Mouse (Mus musculus) gastrocnemius, postnatal 4 days (tissue): ENCODE results near the gene Slc7a10. TPM values are rescaled to one million over a fixed set of nuclear protein-coding genes. Genes with fewer than 3 reads are reported as not detected.

Source experiments
- DNase-seq, 2 experiments: peaks; one replicate each; pipeline ENCODE4 v3.0.0; 2021 to 2022; ENCODE audit warnings: low spot score in 2 of 2, mixed read lengths in 2 of 2
- total RNA-seq, 2 experiments: library from RNA; stranded (reverse); gene quantifications; 2 replicates each; pipeline ENCODE4 v1.2.3; 2021

The Slc7a10 gene
- total RNA-seq, 2 experiments from 2014 or later = 11.6 to 12.9 TPM

DNA sequence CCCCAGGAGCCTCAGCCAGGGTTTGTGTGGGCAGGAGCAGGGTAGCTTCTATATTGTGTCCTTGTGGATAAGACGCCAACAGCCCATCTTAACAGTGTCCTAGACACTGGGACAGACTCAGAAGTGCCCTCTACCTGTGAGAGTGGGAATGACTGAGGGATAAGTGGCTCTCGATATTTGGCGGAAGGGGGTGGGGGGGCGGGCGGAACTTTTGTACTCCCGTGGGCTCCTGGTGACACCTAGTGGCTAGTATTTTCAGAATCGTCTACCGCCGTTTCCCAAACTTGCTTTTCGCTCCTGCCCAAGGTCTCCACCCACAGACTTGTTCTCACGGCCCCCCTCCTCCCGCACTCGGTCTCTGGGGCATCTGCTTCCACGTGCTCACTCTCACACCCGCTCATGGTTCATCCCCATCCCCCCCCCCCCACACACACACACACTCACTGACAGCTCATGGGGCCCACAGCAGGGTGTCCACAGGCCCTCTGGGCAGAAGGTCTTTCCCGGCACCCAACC is 14.3 kb upstream of the Slc7a10 start:
- peak; percentile 57 to 81 for DNase-seq

GRCm38 (mm10) chr7:35172519-35172918 is 13.7 kb upstream of the Slc7a10 start:
- no peak for DNase-seq

- no peak for DNase-seq
Observed at GRCm38 (mm10) chr7:35175533-35175932, 10.7 kb upstream of the Slc7a10 start.

DNA sequence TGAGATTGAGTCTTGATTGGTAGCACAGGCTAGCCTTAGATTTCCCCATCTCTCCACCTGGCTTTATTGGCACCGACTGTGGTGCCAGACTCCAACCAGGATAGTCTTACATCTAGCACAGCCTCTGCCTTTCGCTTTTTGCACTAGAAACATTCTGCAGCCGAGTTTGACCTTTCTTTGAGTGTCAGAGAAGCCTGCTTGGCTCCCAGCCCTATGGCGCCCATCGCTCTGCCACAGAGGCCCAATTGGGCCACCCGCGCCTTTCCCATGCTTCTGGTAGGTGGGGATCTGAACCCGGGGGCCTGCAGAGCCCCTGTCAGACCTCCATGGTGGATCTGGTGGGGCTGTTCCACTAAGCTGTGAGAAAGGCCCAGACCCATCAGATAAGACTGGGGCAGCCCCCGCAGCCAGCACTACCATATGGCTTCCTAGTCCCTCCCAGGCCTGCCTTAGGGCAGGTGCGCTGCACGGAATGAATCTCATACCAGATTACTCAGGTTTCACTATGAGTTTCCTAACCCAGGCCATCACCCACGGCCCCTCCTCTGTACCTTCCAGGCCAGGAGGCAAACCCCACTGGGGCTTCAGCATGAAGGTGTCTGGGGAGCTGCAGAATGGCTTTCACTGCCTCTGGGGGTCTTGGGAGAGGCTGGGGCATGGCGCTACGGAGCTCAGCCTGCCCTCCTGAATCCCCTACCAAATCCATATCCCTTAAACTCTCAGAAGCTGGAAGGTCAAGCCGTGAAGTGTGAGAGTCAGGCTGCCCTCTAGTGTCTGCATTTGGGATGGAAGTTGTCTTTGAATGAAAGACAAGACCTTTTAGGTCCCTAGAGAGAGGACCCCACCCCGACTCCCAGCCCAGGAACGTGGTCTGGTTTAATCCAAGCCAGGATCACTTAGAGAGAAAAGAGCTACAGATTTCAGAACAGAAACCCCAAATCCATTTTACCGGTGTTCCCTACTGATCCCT is 9.5 kb upstream of the Slc7a10 start:
- DNase-seq = no peak

DNA sequence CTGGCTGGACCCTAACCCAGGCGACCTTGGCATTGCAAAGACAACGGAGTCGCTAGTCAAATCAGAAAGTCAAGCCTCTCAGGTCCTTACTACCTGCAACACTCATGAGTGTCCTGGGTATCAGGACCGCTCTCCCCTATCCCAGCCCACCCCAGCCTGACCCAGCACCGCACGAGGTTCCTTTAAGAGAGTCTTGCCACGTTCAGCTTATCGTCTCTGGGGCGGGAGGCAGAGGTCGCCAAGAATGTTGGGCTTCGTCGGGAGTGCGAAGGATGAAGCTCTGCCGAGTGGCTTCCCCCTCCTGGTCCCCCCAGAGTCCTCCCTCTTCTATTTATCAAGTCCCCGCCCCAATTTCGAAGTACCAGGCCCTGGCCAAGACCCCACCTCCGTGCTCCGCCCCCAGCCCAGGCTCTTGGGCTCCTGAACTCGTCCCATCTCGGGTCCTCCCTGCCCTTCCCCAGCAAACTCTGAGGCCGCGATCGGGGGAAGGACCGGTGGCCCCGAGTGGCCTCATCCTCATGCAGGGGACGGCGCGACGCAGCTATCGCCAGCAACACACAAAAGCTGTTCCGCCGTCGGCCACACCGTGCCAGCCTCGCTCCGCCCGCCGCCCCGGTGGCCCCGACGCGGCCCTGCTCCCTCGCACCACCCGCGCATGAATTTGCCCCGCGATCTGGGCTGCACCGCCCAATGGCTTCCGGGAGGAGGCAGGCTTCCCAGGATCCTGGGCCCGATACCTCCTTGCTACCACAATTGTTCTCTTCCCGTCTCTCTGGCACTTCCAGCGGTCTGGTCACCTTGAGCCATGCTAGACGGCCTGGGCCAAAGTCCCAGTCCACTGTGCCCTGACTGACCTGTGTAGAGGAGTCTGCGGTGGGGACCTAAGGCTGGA is 1.1 kb upstream of the Slc7a10 start:
- peak in 1 of 2 experiments; percentile 59 for DNase-seq

- DNase-seq = no peak
Observed at GRCm38 (mm10) chr7:35189699-35190098, 3.5 kb downstream of the Slc7a10 start.

- DNase-seq = no peak
Observed at GRCm38 (mm10) chr7:35191276-35191675, 5.1 kb downstream of the Slc7a10 start.

- no peak for DNase-seq
Observed at GRCm38 (mm10) chr7:35197022-35197421, 10.8 kb downstream of the Slc7a10 start.

GRCm38 (mm10) chr7:35198981-35199754 is 13.0 kb downstream of the Slc7a10 start:
- DNase-seq = no peak

GRCm38 (mm10) chr7:35199755-35200154 is 13.6 kb downstream of the Slc7a10 start:
- DNase-seq = no peak

DNA sequence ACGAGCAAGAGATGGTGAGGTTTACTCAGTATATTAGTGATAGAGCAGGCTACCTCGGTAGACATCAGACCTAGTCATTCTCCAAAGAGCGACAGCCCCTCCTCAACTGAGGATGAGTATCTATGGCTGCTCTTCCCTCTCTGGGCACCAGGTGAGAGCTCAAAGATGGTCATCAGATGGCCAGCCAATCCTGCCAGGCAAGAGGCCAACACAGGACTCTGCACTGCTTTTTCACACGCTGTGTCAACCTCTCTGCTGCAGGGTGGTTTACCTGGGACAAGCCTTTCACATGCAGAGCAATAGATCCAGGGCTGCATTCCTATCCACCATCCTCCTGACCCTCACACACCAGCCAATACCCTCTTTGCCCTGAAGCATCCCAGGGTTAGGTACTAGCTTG is 25.6 kb downstream of the Slc7a10 start:
- DNase-seq = no peak

- DNase-seq = no peak
Observed at GRCm38 (mm10) chr7:35214442-35215222, 28.4 kb downstream of the Slc7a10 start.

- peak; percentile 47 to 75 for DNase-seq
Observed at GRCm38 (mm10) chr7:35215225-35215624, 29.0 kb downstream of the Slc7a10 start, which contains the start of gene Lrp3. Gene Lrp3, minus strand, starts transcription at chr7:35215498.

DNA sequence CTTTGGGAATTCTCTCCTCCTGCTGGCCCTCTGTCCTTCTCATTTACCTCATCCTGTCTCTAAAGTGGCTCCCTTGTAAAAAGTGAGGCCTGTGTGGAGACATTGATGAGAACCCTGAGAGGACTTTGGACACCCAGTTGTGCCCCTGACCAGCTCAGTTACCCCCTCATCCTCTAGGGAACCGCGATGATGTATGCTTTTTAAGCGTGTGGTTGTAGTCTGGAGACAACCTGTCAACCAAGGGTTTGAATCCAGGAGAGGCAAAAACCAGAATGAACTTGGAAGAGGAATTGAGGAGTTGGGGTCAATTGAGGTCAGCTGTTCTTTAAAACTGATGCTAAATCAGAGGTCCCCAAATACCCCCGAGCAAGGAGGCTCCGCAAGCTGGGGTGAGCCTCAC is 29.5 kb downstream of the Slc7a10 start:
- DNase-seq = no peak

GRCm38 (mm10) chr7:35220694-35221365 is 34.6 kb downstream of the Slc7a10 start:
- DNase-seq = no peak

DNA sequence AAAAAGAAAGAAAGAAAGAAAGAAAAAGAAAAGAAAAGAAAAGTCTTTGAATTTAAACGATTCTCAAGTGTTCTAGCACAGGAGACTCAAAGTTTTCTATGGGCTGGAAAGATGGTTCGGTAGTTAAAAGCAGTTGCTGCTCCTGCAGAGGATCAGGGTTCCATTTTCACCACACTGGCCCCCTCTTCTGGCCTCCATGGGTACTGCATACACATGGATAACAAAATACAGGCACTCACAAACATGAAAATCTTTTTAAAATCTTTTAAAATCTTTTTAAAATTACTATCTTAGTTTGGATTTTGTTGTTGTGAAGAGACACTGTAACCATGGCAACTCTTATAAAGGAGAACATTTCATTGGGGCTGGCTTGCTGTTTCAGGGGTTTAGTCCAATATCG is 44.1 kb downstream of the Slc7a10 start:
- no peak for DNase-seq

DNA sequence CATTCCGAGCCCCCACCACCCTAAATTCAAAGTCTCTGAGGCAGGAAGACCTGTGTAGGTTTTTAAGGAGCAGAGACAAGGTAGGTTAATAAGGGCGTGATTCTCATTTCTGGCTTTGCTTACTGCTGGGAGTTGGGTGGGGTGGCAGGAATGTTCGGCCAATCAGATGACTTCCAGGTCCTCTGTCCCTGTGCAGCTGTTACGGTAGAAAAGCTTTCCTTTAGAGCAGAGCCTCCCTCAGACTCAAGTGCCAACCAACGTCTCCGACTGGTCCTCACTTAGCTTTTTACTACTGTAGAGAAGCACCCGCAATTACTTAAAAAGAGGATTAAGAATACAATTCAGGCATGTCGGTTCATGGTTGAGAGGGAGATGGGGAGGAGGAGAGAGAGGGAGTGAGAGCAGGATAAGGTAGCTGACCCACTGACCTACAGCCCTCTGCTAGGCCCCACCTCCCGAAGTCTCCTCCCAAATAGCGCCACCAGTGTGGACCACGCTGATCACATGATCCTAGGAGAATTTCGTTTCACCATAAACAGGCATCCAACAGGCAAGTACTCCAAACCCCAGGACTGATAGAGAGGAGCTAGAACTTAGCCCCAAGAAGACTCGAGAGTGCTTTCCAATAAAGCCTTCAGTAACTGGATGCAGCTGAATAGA is 46.7 kb downstream of the Slc7a10 start:
- DNase-seq = no peak

- DNase-seq = no peak
Observed at GRCm38 (mm10) chr7:35233861-35234260, 47.7 kb downstream of the Slc7a10 start.
